In genomic region chr1:162912085-162912484, GRCm38 (mm10) we compare ENCODE assay signal across 38 mouse cellular contexts. TPM values are rescaled to one million over a fixed set of nuclear protein-coding genes. Genes with fewer than 3 reads are reported as not detected.
"Had no signal": no experiment of that assay in that cellular context is flagged by ENCODE, and none has a peak within 500 bp of the region (broad histone marks: within the 10 kb centered on the region; RNA-seq: fewer than 3 reads in every experiment).

No protein-coding gene starts in this region.

- H3K9ac ChIP-seq: heart, embryonic 13.5 days; heart, embryonic 15.5 days; hindbrain, embryonic 13.5 days; hindbrain, embryonic 15.5 days; kidney, embryonic 15.5 days; limb, embryonic 13.5 days had no signal

- H3K4me3 ChIP-seq: heart, adult 2 months; heart, embryonic 13.5 days; heart, embryonic 15.5 days; hindbrain, embryonic 13.5 days; hindbrain, embryonic 15.5 days; kidney, embryonic 15.5 days; limb, embryonic 13.5 days had no signal

- ATAC-seq: hindbrain, postnatal 0 days; intestine, embryonic 16.5 days had no signal

- DNase-seq: gastrocnemius, postnatal 14 days; gastrocnemius, postnatal 36 days; heart, adult 11 months; heart, adult 2 months; heart, postnatal 14 days; heart, postnatal 36 days; kidney, adult 11 months; kidney, adult 2 months; kidney, adult 9 months; kidney, postnatal 14 days; kidney, postnatal 36 days; layer of hippocampus, adult 9-11 months; layer of hippocampus, postnatal 36 days; left cerebral cortex, postnatal 4 days had no signal

- H3K27ac ChIP-seq: heart, adult 2 months; heart, embryonic 13.5 days; heart, embryonic 15.5 days; hindbrain, embryonic 13.5 days; hindbrain, embryonic 15.5 days; hindbrain, postnatal 0 days; kidney, embryonic 15.5 days; kidney, postnatal 0 days; limb, embryonic 13.5 days had no signal

- H3K4me2 ChIP-seq: heart, embryonic 11.5 days; heart, embryonic 13.5 days; heart, embryonic 15.5 days; hindbrain, embryonic 13.5 days; hindbrain, embryonic 15.5 days; kidney, embryonic 15.5 days; limb, embryonic 13.5 days had no signal

- H3K9me3 ChIP-seq: heart, embryonic 13.5 days; heart, embryonic 15.5 days; hindbrain, embryonic 13.5 days; hindbrain, embryonic 15.5 days; kidney, embryonic 15.5 days; limb, embryonic 13.5 days had no signal

- H3K36me3 ChIP-seq: heart, embryonic 13.5 days; heart, embryonic 15.5 days; hindbrain, embryonic 13.5 days; hindbrain, embryonic 15.5 days; kidney, embryonic 15.5 days; limb, embryonic 13.5 days had no signal

- H3K27me3 ChIP-seq: heart, embryonic 13.5 days; heart, embryonic 15.5 days; hindbrain, embryonic 13.5 days; hindbrain, embryonic 15.5 days; kidney, embryonic 15.5 days; limb, embryonic 13.5 days had no signal

- H3K4me1 ChIP-seq: heart, embryonic 13.5 days; heart, embryonic 15.5 days; hindbrain, embryonic 13.5 days; hindbrain, embryonic 15.5 days; kidney, embryonic 15.5 days; limb, embryonic 13.5 days had no signal

RNA-seq across cellular contexts. Expression of gene Fmo2, which starts 13.6 kb away (rescaled TPM):
- total RNA-seq: hematopoietic stem cell, adult 5-6 weeks had no signal

RNA-seq across cellular contexts. Expression of gene Fmo6, which starts 25.2 kb away (rescaled TPM):
- total RNA-seq: gastrocnemius, adult 18-20 months; gastrocnemius, adult 8-10 months; gastrocnemius, postnatal 14 days; gastrocnemius, postnatal 36 days; heart, adult 2 months; heart, postnatal 14 days; heart, postnatal 36 days; hematopoietic stem cell, adult 5-6 weeks; hindbrain, postnatal 0 days; layer of hippocampus, adult 18-20 months; layer of hippocampus, adult 8-10 months; layer of hippocampus, postnatal 14 days; layer of hippocampus, postnatal 36 days; left cerebral cortex, adult 18-20 months; left cerebral cortex, adult 8-10 months; left cerebral cortex, postnatal 10 days; left cerebral cortex, postnatal 25 days; left cerebral cortex, postnatal 4 days had no signal
- polyA plus RNA-seq: heart, embryonic 11.5 days; heart, embryonic 13.5 days; heart, embryonic 15.5 days; heart, postnatal 0 days; hindbrain, embryonic 11.5 days; hindbrain, embryonic 13.5 days; hindbrain, embryonic 15.5 days; hindbrain, postnatal 0 days; intestine, embryonic 16.5 days; kidney, adult 2 months; kidney, postnatal 0 days; large intestine, adult 2 months; limb, embryonic 11.5 days had no signal
